Mouse (Mus musculus): ENCODE data around the gene Cmip.

Gene Cmip

DNA sequence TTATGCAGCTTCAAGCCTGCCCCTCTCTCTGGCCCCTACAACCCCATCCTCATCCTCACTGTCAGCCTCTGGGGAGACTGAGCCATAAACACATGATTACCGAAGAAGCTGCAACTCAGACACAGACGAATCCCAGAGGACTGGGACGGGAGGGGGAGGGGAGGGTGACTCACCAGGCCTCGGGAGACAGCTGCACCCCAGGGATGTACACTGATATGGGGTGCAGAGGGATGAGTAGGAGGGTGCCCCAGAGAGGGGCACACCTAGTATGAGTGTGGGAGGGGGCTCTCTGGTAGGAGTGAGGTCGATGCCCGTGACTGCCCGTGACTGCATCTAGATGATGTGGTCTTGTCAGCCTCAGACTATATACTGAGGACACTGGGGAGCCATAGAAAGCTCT lies 121.8 kb downstream of the Cmip start:
- no peak for DNase-seq (ENCODE audit: low spot score)

DNA sequence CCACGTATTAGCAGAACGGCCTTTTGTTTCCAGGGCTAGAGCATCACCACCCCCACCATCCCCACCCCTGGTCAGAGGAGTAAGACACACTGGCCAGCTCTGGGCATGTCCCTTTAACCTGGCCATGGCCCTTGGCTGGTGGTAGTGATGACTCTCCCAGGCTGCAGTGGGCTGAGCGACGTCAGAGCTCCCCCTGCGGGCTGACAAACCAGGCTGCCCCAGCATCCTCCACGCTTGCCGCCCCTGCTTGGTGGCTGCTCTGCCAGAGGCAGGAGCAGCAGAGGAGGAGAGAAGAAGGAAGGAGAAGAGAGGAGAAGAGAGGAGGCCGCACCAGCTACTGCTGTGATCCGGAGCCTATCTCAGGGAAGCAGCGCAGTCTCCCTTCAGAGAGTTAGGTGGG lies 122.3 kb downstream of the Cmip start:
- DNase-seq (ENCODE audit: low spot score): no peak

- DNase-seq (ENCODE audit: low spot score): peak; percentile 28
Observed at GRCm38 (mm10) chr8:117380796-117381195, 123.9 kb downstream of the Cmip start.

DNA sequence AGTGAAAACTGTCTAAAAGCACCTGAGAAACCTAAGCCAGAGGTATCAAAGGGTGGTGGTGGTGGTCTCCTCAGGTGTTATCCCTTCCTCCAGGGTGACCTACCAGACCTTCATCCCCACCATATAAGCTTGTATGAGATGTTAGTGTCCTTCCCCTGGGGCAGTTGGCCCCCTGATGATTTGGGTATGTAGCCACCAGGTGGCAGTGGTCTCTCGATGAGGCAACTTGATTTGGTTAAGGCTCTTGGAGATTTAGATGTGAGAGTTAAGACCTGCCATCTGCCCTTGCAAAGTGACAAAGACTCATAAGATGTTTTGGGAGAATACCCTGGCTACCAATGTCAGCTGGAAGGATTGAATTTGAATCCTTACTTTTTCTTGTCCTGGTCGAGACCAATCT lies 129.3 kb downstream of the Cmip start:
- no peak for DNase-seq (ENCODE audit: low spot score)

GRCm38 (mm10) chr8:117387642-117388041 lies 130.8 kb downstream of the Cmip start:
- DNase-seq (ENCODE audit: low spot score): no peak

GRCm38 (mm10) chr8:117388370-117388769 lies 131.5 kb downstream of the Cmip start:
- DNase-seq (ENCODE audit: low spot score): no peak

DNA sequence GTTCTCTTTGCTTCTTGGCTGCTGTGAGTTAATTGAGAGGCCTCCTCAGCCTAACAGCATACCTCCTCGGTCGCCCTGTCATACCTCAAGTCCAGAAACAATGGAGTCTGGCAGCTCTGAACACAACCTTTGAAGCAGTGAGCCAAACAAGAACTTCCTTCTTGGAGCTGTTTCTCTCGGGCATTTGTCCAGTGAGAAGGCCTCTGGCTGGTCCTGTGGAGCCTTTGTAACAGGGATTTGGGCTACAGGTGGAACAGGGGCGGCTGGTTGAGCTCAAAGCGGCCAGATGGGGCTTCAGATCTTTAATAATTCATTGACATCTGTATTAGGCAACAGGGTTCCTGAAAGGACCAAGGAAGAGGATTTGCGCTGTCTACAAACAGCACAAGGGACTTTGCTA lies 137.0 kb downstream of the Cmip start:
- DNase-seq (ENCODE audit: low spot score): no peak

DNA sequence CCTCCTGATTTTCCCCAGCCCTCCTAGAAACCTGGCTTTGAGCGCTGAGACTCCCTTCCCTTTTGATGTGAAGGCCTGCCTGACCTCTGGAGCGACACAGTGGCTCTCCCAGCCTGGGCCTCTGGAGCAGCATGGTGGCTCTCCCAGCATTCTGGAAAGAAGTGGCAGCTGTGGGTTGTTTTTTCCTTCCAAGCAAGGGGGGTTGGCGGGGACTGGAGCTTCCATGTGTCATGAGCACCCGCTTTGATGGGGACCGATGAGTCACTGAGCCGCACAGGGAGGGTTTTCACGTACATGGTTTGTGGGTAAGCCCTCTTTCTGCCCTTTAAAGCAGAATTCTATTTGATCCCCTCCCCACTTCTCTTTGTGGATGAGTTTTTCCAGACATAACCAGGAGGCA lies 138.2 kb downstream of the Cmip start:
- DNase-seq (ENCODE audit: low spot score): no peak

DNA sequence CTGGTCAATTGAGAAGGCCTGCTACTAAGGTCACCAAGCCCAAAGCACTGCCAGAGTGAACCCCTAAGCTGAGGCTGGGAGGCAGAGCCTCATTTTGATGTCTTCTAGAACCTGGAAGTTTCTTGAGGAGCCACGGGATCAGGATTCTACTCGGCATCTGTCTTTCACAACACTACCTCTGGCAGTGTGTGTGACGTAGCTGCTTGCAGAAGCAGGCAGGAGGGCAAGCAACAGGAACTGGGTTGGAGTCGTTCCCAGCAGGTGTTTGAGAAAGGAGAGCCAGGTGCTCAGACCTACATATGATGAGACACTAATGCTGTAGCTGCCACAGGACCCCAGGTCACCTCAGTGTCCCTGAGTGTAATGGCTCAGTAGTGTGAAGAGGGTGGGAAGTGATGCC lies 140.0 kb downstream of the Cmip start:
- no peak for DNase-seq (ENCODE audit: low spot score)

DNA sequence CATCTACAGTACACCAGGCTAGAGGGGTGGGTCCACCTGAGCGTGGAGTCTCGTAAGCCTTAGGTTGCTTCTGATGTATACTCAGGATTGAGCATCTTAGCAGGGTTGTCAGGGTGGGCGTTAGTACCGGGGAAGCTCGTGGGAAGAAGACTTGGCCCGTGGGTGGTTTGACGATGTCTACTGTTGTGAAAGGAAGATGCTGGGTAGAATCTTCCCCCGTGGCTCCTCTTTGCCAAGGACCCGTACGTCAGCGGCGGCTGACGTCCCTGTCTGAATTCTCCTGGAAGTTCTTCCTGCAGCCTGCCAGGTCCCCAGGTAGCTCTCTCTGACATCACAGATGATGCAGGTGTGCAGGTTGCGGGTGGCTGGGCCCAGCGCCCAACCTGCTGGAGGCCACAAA lies 140.9 kb downstream of the Cmip start:
- DNase-seq (ENCODE audit: low spot score): no peak

- no peak for DNase-seq (ENCODE audit: low spot score)
Observed at GRCm38 (mm10) chr8:117399229-117399628, 142.4 kb downstream of the Cmip start.

- DNase-seq (ENCODE audit: low spot score): no peak
Observed at GRCm38 (mm10) chr8:117400820-117401219, 144.0 kb downstream of the Cmip start.

DNA sequence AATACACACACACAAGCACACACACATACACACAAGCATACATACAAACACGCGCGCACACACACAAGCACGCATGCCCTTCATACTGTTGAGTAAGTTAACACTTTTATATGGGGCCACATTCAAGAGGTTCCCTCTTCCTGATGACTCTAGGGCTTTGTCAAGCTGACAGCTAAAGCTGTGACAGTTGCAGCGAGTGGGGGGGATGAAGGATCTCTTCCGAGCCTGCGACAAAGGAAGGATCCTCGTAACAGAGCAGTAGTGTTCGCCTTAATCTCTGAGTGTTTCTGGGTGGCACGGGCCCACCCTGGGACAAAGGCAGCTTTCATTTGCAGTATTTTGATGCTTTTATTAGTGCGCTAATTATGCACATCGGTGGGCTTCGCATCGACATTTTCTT lies 145.0 kb downstream of the Cmip start:
- no peak for DNase-seq (ENCODE audit: low spot score)

DNA sequence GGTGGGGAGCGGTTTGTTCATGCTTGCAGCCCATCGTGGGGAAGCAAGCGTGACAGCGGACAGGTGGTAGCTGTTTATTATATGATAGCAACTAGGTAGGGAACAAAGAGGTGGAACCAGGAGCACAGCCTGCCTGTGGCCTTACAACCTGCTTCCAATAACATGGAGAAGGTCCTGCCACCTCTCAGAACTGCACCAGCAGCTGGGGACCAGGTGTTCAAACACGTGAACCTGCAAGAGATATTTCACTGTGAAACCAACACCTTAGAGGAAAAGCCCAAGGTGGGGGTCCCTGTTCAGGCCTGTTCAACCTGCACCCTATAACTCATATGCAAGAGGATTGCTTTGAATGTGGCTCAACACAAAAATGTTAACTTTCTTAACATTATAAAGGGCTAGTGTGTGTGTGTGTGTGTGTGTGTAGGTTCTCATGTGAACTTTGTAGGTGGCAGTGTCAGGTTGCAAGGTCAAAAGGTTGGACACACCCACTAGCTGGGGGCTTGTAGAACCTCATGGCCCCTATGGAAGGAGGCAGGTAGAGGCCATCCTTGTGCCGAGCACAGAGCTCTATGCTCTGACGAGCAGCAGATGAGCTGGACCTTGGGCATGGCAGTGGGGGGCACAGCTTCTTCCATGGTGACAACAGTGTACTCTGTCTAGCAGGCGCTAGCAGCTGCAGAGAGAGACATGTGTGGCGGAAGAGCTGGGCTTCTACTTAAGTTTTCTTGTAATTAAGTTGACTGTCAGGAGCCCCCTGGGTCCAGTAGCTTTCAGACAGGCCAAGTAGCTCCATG lies 146.2 kb downstream of the Cmip start:
- DNase-seq (ENCODE audit: low spot score): no peak

- DNase-seq (ENCODE audit: low spot score): no peak
Observed at GRCm38 (mm10) chr8:117403705-117404476, 147.0 kb downstream of the Cmip start.

- no peak for DNase-seq (ENCODE audit: low spot score)
Observed at GRCm38 (mm10) chr8:117406081-117406480, 149.2 kb downstream of the Cmip start.

DNA sequence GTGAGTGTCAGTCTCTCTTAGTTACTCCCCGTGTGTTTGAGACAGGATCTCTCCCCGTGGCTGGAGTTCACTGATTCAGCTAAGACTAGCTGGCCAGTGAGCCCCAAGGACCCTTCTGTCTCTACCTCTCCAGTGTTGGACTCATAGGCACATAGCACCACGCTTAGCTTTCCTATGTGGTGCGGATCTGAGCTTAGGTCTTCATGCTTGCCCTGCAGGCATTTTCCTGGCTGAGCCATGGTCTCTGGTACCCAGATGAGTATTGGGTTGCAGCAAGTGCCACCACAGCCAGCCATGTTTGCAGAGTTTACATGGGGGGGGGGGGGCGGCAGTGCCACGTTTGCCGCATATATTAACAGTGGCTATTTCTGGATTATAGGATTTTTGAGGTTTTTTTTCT lies 151.8 kb downstream of the Cmip start:
- DNase-seq (ENCODE audit: low spot score): no peak

- no peak for DNase-seq (ENCODE audit: low spot score)
Observed at GRCm38 (mm10) chr8:117409056-117409455, 152.2 kb downstream of the Cmip start.

GRCm38 (mm10) chr8:117410391-117410790 lies 153.5 kb downstream of the Cmip start:
- DNase-seq (ENCODE audit: low spot score): no peak

DNA sequence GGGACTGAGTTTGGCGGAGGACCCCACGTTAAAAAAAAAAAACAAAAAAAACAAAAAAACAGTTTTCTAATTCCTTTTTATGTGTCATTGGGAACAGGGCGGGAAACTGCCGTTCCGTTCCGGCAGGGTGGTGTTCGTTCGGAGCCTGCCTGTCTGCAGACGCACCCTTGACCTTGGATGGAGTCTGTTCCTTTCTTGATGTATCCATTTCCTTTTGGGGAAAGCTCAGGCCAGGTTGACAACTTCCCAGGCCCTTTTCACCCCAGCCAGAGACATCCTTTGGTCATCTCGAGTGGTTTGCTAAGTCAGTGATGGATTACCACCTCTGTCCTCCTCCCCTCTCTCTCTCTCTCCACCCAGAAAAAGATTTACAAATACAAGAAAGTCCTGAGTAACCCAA lies 154.0 kb downstream of the Cmip start:
- DNase-seq (ENCODE audit: low spot score): no peak

DNA sequence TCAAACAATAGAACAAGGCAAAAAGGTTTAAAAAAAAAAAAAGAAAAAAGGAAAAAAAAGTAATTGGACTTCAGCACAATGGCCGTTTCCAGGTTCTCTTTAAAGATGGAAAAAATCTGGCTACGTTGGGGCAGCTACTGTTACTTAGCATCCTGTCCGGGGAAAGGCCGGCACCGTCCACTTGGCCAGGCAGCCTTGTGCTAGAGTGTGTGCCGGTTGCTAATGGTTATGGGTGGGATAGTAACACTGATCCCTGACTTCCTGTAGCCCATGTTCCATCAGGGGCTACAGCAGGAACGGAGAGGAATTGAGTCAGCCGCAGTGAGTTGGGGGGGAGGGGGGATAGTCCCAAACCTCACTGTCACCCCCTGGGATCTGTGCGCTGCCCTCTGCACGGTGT lies 155.4 kb downstream of the Cmip start:
- DNase-seq (ENCODE audit: low spot score): no peak

DNA sequence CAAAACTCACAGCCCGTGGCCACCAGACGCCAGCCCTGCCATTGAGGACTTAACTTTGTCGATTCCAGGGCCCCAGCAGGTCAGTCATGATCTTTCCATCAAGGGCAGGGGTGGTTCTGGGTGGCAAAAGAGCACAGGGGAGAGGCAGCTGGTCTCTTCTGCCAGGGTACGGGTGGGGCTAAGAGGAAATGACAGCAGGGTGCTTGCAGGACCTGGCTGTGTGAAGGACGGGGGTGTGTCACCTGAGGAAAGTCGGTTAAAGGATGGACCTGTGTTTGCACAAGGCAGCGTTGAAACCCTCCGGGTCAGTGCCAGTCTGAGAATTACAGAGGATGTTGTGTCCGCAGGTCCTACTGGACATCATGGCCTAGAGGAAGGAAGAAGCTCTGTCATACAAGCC lies 161.0 kb downstream of the Cmip start:
- DNase-seq (ENCODE audit: low spot score): no peak

GRCm38 (mm10) chr8:117420841-117421534 lies 164.1 kb downstream of the Cmip start:
- no peak for DNase-seq (ENCODE audit: low spot score)

Data from testis, postnatal 14 days (tissue).